Mouse (Mus musculus) bone marrow macrophage, adult 2 months (primary cell): Measurements from ENCODE around the gene Naaa.

Experiments used
- CTCF ChIP-seq: IDR thresholded peaks from 2 replicates; pipeline ENCODE4 v1.5.1; 2012; ENCODE audit warnings: low read depth, mild to moderate bottlenecking, low read length, moderate library complexity
- POLR2A ChIP-seq: IDR thresholded peaks from 2 replicates; pipeline ENCODE4 v1.6.1; 2012; ENCODE audit warnings: mild to moderate bottlenecking, low read depth, low read length, borderline replicate concordance

GRCm38 (mm10) chr5:92282571-92282970 lies 4.6 kb upstream of the Naaa start:
- no peak for TF ChIP-seq CTCF
- no peak for TF ChIP-seq POLR2A
